Mouse (Mus musculus): ENCODE measurements at regions not wholly inside any gene's neighbourhood (a gene's known extent, or its start where the extent isn't known, plus 50 kb on each side); places are given as distances from the start of the nearest gene placed in this dataset.

GRCm38 (mm10) chr15:94023501-94023900 is 427.8 kb upstream of the Prickle1 start:
- TF ChIP-seq CTCF (conservative IDR thresholded peaks at IDR 0.05; ENCODE audit: low read length), result no peak
- TF ChIP-seq POU5F1 (IDR thresholded peaks at IDR 0.05; ENCODE audit: borderline replicate concordance, low read length), result no peak
- no peak for TF ChIP-seq NANOG (IDR thresholded peaks at IDR 0.05; ENCODE audit: borderline replicate concordance, low read length)

Measured in E14TG2a.4 (cell line).